Mouse (Mus musculus) lung, postnatal 0 days (tissue): ENCODE measurements around the gene Olfr1243. TPM values are rescaled to one million over a fixed set of nuclear protein-coding genes. Genes with fewer than 3 reads are reported as not detected.
"Not testable (repeated sequence)": the region's sequence is repeated elsewhere in the genome, so short reads cannot be mapped to it uniquely, and the experiment has no call there.

Experiments
- ATAC-seq: fragments of 200-750 bp; cut with Nextera tagmentation; 2 replicates; pipeline ENCODE4 v1.8.0; 2017; ENCODE audit warnings: moderate library complexity
- DNase-seq: peaks from one replicate; pipeline ENCODE4 v3.0.0-alpha.2; 2016; ENCODE audit warnings: low spot score
- H3K27ac ChIP-seq: fragments of 300-500 bp; sonication (generic); 2 replicates; pipeline ENCODE4 v1.5.1; 2014; ENCODE audit warnings: antibody characterized with exemption, mild to moderate bottlenecking, low read length, mixed read lengths
- H3K27me3 ChIP-seq: fragments of 300-500 bp; sonication (generic); replicated peaks from 2 replicates; pipeline ENCODE4 v1.6.1; 2014; ENCODE audit warnings: low read length, mixed read lengths; ENCODE audit not compliant: insufficient read depth
- H3K36me3 ChIP-seq: fragments of 300-500 bp; sonication (generic); 2 replicates; pipeline ENCODE4 v1.6.1; 2014; ENCODE audit warnings: low read length, mixed read lengths; ENCODE audit not compliant: insufficient read depth
- H3K4me1 ChIP-seq: fragments of 300-500 bp; sonication (generic); 2 replicates; pipeline ENCODE4 v1.6.1; 2014; ENCODE audit warnings: antibody characterized with exemption, low read depth, low read length, mixed read lengths; ENCODE audit not compliant: insufficient read depth
- H3K4me2 ChIP-seq: fragments of 300-500 bp; sonication (generic); replicated peaks from 2 replicates; pipeline ENCODE4 v1.6.1; 2014; ENCODE audit warnings: low read depth, mild to moderate bottlenecking, low read length, moderate library complexity, mixed read lengths
- H3K4me3 ChIP-seq: fragments of 300-500 bp; sonication (generic); 2 replicates; pipeline ENCODE4 v1.5.1; 2014; ENCODE audit warnings: low read depth, low read length
- H3K9ac ChIP-seq: fragments of 300-500 bp; sonication (generic); replicated peaks from 2 replicates; pipeline ENCODE4 v1.6.1; 2014; ENCODE audit warnings: low read depth, mild to moderate bottlenecking
- H3K9me3 ChIP-seq: fragments of 300-500 bp; sonication (generic); 2 replicates; pipeline ENCODE4 v1.6.1; 2016; ENCODE audit warnings: low read length, mixed read lengths
- CTCF ChIP-seq: IDR thresholded peaks from 2 replicates; pipeline ENCODE4 v1.5.1; 2016; ENCODE audit warnings: antibody characterized with exemption, mild to moderate bottlenecking
- EP300 ChIP-seq: IDR thresholded peaks from 2 replicates; pipeline ENCODE4 v1.6.1; 2016; ENCODE audit warnings: antibody characterized with exemption, mild to moderate bottlenecking, control low read depth
- WGBS: fragments of 180-500 bp; shearing (Covaris S2); extraction: QIAGEN DNeasy Blood & Tissue Kit; methylation state at CpG from one replicate; pipeline ENCODE4 v1.1.7; 2014; 5-methylcytosine and 5-hydroxymethylcytosine counted together
- polyA plus RNA-seq: library from polyadenylated mRNA; unstranded; fragments of >200 nt; fragmentation: Nextera tagmentation; extraction: Ambion mirVana; gene quantifications from 2 replicates; pipeline ENCODE4 v1.2.1, GENCODE M21; 2015

The Olfr1243 gene
- not detected in 2 replicates for polyA plus RNA-seq

GRCm38 (mm10) chr2:89531387-89531786 is at the start of gene Olfr1243:
Gene Olfr1243 (minus strand): TSS chr2:89531487.
- Histone ChIP-seq H3K4me3 (no peak within 1 kb of the TSS), H3K9me3 (no peaks in the 10 kb centered on the region), H3K36me3 (no peaks in the 10 kb centered on the region), H3K4me2 (no peak within 1 kb of the TSS), H3K9ac (no peak within 1 kb of the TSS), H3K27ac (no peak within 1 kb of the TSS), H3K27me3 (no peaks in the 10 kb centered on the region), H3K4me1 (no peaks in the 10 kb centered on the region)
- 69% methylated on average over 1 of the region's 1 CpGs for WGBS
- no peak for DNase-seq
- no peak for TF ChIP-seq EP300
- TF ChIP-seq CTCF: no peak
- ATAC-seq: no peak

DNA sequence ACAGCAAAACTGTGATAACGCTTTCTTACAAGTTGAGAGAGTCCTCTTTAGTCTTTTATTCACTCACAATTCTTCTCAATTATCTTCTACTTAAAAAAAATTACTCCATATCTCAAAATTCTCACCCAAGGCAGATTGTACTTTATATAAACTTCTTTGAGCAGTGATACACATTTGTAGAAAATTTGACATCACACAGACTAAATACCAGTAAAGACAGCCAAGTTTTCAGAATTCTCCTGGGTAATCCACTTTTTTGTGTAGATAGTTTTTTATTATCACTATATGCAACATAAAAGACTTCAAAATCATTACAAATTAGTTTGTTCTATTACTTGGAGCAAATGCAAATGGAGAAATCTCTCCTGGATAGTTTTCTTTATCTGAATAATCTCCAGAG is 47.1 kb upstream of the Olfr1243 start, which contains the start of gene Olfr1245:
TSS of gene Olfr1245 (minus strand) at position 101 of the 400 bp plus-strand sequence.
- DNase-seq (no peak), ATAC-seq (no peak)
- Histone ChIP-seq H3K4me3 (no peak within 1 kb of the TSS), H3K27me3 (no peaks in the 10 kb centered on the region), H3K27ac (no peak within 1 kb of the TSS), H3K9me3 (no peaks in the 10 kb centered on the region), H3K4me2 (no peak within 1 kb of the TSS), H3K9ac (no peak within 1 kb of the TSS), H3K36me3 (no peaks in the 10 kb centered on the region), H3K4me1 (no peaks in the 10 kb centered on the region)
- WGBS: 67% methylated on average over 1 of the region's 1 CpGs
- no peak for TF ChIP-seq EP300
- TF ChIP-seq CTCF: no peak

- H3K4me3 ChIP-seq, H3K9me3 ChIP-seq, H3K36me3 ChIP-seq, ATAC-seq, H3K9ac ChIP-seq, H3K27ac ChIP-seq, H3K4me2 ChIP-seq, H3K4me1 ChIP-seq, H3K27me3 ChIP-seq, DNase-seq: not testable (repeated sequence)
- WGBS: 51% methylated on average over 2 of the region's 2 CpGs
Measured at GRCm38 (mm10) chr2:89562706-89563105, 31.4 kb upstream of the Olfr1243 start.

- DNase-seq (no peak), ATAC-seq (no peak)
- TF ChIP-seq CTCF: no peak
- no peak for TF ChIP-seq EP300
- H3K27me3 ChIP-seq: no peaks in the 10 kb centered on the region
- 51% methylated on average over 2 of the region's 2 CpGs for WGBS
- H3K9me3 ChIP-seq: no peaks in the 10 kb centered on the region
- no peak overlapping the region for H3K4me2 ChIP-seq
- no peak overlapping the region for H3K9ac ChIP-seq
- H3K4me1 ChIP-seq: no peaks in the 10 kb centered on the region
- no peak overlapping the region for H3K27ac ChIP-seq
- no peaks in the 10 kb centered on the region for H3K36me3 ChIP-seq
- H3K4me3 ChIP-seq: no peak overlapping the region
Measured at GRCm38 (mm10) chr2:89544516-89544915, 13.2 kb upstream of the Olfr1243 start.

- no peaks in the 10 kb centered on the region for H3K36me3 ChIP-seq
- DNase-seq (no peak), ATAC-seq (no peak)
- no peak overlapping the region for H3K27ac ChIP-seq
- no peak overlapping the region for H3K4me2 ChIP-seq
- H3K4me1 ChIP-seq: no peaks in the 10 kb centered on the region
- H3K9ac ChIP-seq: no peak overlapping the region
- WGBS: 17% methylated on average over 1 of the region's 1 CpGs
- no peaks in the 10 kb centered on the region for H3K9me3 ChIP-seq
- no peaks in the 10 kb centered on the region for H3K27me3 ChIP-seq
- TF ChIP-seq EP300: no peak
- TF ChIP-seq CTCF: no peak
- H3K4me3 ChIP-seq: no peak overlapping the region
Measured at GRCm38 (mm10) chr2:89539923-89540322, 8.6 kb upstream of the Olfr1243 start.

DNA sequence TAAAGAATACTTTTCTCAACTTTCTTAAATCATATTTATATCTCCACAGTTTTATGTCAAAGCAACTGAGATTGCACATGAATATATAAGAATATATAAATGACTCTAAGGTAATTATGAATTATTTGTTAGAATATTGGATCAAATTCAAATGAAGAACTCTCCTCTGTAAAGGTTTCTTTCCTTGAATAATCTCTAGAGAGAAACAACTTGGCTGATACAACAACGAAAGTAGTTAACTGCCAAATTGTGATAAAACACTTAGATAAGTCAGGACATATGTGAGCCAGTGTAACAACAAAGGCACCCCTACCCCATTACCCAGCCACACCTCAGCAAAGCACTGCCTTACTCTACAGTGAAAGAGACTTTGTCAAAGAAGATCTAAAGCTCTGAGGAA is 33.1 kb downstream of the Olfr1243 start, which contains the start of gene Olfr1242:
TSS of gene Olfr1242 (minus strand) at position 101 of the 400 bp plus-strand sequence.
- Histone ChIP-seq H3K9ac (no peak within 1 kb of the TSS), H3K27ac (no peak within 1 kb of the TSS), H3K4me3 (no peak within 1 kb of the TSS), H3K4me2 (no peak within 1 kb of the TSS), H3K9me3 (no peaks in the 10 kb centered on the region), H3K36me3 (no peaks in the 10 kb centered on the region), H3K4me1 (no peaks in the 10 kb centered on the region), H3K27me3 (no peaks in the 10 kb centered on the region)
- no peak for DNase-seq
- ATAC-seq: no peak
- 58% methylated on average over 1 of the region's 1 CpGs for whole genome bisulfite sequencing
- TF ChIP-seq EP300: no peak

DNA sequence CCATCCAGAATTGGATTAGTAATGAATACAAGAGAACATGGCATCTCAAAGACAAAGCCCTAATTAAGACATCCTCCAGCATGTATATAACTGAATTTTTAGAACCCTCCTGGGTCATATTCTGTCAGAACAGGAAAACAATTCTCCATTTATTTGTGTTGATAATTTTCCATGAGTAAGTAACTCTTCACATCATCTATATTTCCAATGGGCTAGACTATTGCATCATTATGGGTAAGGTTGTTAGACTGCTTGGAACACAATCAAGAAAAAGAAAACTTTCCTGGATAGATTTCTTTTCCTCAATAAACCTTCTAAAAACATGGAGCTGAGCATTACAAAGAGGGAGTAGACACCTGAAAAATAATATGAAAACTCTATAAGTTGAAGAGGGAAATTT is 44.3 kb downstream of the Olfr1243 start, which contains the start of gene Olfr1241:
TSS of gene Olfr1241 (minus strand) at position 101 of the 400 bp plus-strand sequence.
- H3K4me3 ChIP-seq: no peak within 1 kb of the TSS
- H3K4me2 ChIP-seq: no peak within 1 kb of the TSS
- no peaks in the 10 kb centered on the region for H3K36me3 ChIP-seq
- TF ChIP-seq CTCF (no peak), EP300 (no peak)
- H3K9ac ChIP-seq: no peak within 1 kb of the TSS
- H3K27me3 ChIP-seq: no peaks in the 10 kb centered on the region
- no peaks in the 10 kb centered on the region for H3K4me1 ChIP-seq
- no peaks in the 10 kb centered on the region for H3K9me3 ChIP-seq
- H3K27ac ChIP-seq: no peak within 1 kb of the TSS
- no peak for DNase-seq
- no peak for ATAC-seq

Other genes starting within 250 kb of the Olfr1243 start
- not detected in 2 replicates for gene Olfr1229, start 243.5 kb downstream of the Olfr1243 start, polyA plus RNA-seq
- gene Olfr1230, start 234.2 kb downstream of the Olfr1243 start, polyA plus RNA-seq: not detected in 2 replicates
- not detected in 2 replicates for gene Olfr1231, start 224.4 kb downstream of the Olfr1243 start, polyA plus RNA-seq
- not detected in 2 replicates for gene Olfr1232, start 201.8 kb downstream of the Olfr1243 start, polyA plus RNA-seq
- not detected in 2 replicates for gene Olfr1233, start 189.1 kb downstream of the Olfr1243 start, polyA plus RNA-seq
- gene Olfr1234, start 166.6 kb downstream of the Olfr1243 start, polyA plus RNA-seq: not detected in 2 replicates
- not detected in 2 replicates for gene Olfr1238, start 121.8 kb downstream of the Olfr1243 start, polyA plus RNA-seq
- gene Olfr1239, start 111.1 kb downstream of the Olfr1243 start, polyA plus RNA-seq: not detected in 2 replicates
- not detected in 2 replicates for gene Olfr1240, start 88.5 kb downstream of the Olfr1243 start, polyA plus RNA-seq
- not detected in 2 replicates for gene Olfr1241, start 44.4 kb downstream of the Olfr1243 start, polyA plus RNA-seq
- not detected in 2 replicates for gene Olfr1242, start 33.2 kb downstream of the Olfr1243 start, polyA plus RNA-seq
- gene Olfr1245, start 47.0 kb upstream of the Olfr1243 start, polyA plus RNA-seq: not detected in 2 replicates
- not detected in 2 replicates for gene Olfr1246, start 61.7 kb upstream of the Olfr1243 start, polyA plus RNA-seq
- gene Olfr1247, start 82.6 kb upstream of the Olfr1243 start, polyA plus RNA-seq: not detected in 2 replicates
- not detected in 2 replicates for gene Olfr1248, start 86.8 kb upstream of the Olfr1243 start, polyA plus RNA-seq
- not detected in 2 replicates for gene Olfr1249, start 103.5 kb upstream of the Olfr1243 start, polyA plus RNA-seq
- gene Olfr1250, start 130.0 kb upstream of the Olfr1243 start, polyA plus RNA-seq: not detected in 2 replicates
- gene Olfr1251, start 140.4 kb upstream of the Olfr1243 start, polyA plus RNA-seq: not detected in 2 replicates
- not detected in 2 replicates for gene Olfr1252, start 193.5 kb upstream of the Olfr1243 start, polyA plus RNA-seq
- gene Olfr1253, start 225.6 kb upstream of the Olfr1243 start, polyA plus RNA-seq: not detected in 2 replicates